Mouse (Mus musculus) cerebellum, postnatal 36 days (tissue): ENCODE results near the gene Ric8b.

Experiments used
- DNase-seq, 2 experiments: peaks; one replicate each; pipeline ENCODE4 v3.0.0; 2021 to 2022; ENCODE audit warnings: mixed read lengths in 2 of 2

The Ric8b gene

GRCm38 (mm10) chr10:84916810-84917730 is at the start of gene Ric8b:
Ric8b (plus strand) TSS chr10:84917616.
- DNase-seq = peak; percentile 95 to 96

- DNase-seq = no peak
Measured at GRCm38 (mm10) chr10:84871285-84871684, 46.1 kb upstream of the Ric8b start.

- DNase-seq = no peak
Measured at GRCm38 (mm10) chr10:84871921-84872320, 45.5 kb upstream of the Ric8b start.

- DNase-seq = no peak
Measured at GRCm38 (mm10) chr10:84879823-84880571, 37.4 kb upstream of the Ric8b start.

- no peak for DNase-seq
Measured at GRCm38 (mm10) chr10:84882528-84882927, 34.9 kb upstream of the Ric8b start.

- no peak for DNase-seq
Measured at GRCm38 (mm10) chr10:84885341-84885884, 32.0 kb upstream of the Ric8b start.

- no peak for DNase-seq
Measured at GRCm38 (mm10) chr10:84886221-84886627, 31.2 kb upstream of the Ric8b start.

- no peak for DNase-seq
Measured at GRCm38 (mm10) chr10:84886785-84887184, 30.6 kb upstream of the Ric8b start.

- DNase-seq = no peak
Measured at GRCm38 (mm10) chr10:84889096-84889846, 28.1 kb upstream of the Ric8b start.

- DNase-seq = no peak
Measured at GRCm38 (mm10) chr10:84895810-84896358, 21.5 kb upstream of the Ric8b start.

- no peak for DNase-seq
Measured at GRCm38 (mm10) chr10:84896941-84897930, 20.2 kb upstream of the Ric8b start.

- no peak for DNase-seq
Measured at GRCm38 (mm10) chr10:84898144-84898979, 19.1 kb upstream of the Ric8b start.

- DNase-seq = no peak
Measured at GRCm38 (mm10) chr10:84901676-84902075, 15.7 kb upstream of the Ric8b start.

- no peak for DNase-seq
Measured at GRCm38 (mm10) chr10:84902213-84902612, 15.2 kb upstream of the Ric8b start.

GRCm38 (mm10) chr10:84903307-84903706 is 14.1 kb upstream of the Ric8b start:
- DNase-seq = no peak

- DNase-seq = no peak
Measured at GRCm38 (mm10) chr10:84903742-84904141, 13.7 kb upstream of the Ric8b start.

GRCm38 (mm10) chr10:84906895-84907294 is 10.5 kb upstream of the Ric8b start:
- DNase-seq = no peak

GRCm38 (mm10) chr10:84908006-84908405 is 9.4 kb upstream of the Ric8b start:
- DNase-seq = no peak

- DNase-seq = no peak
Measured at GRCm38 (mm10) chr10:84908471-84908870, 8.9 kb upstream of the Ric8b start.
